Mouse (Mus musculus) bone marrow, adult 2 months (tissue): ENCODE results near the gene Car5a.

Source experiments
- CTCF ChIP-seq: fragments of 200-500 bp; IDR thresholded peaks from 2 replicates; pipeline ENCODE4 v1.5.1; 2011; ENCODE audit warnings: low read length, control low read depth; ENCODE audit not compliant: control insufficient read depth, insufficient read depth
- POLR2A ChIP-seq: fragments of 200-500 bp; IDR thresholded peaks from 2 replicates; pipeline ENCODE4 v1.6.1; 2011; ENCODE audit warnings: low read depth, mild to moderate bottlenecking, control low read depth, low read length, borderline replicate concordance; ENCODE audit not compliant: control insufficient read depth

- no peak for TF ChIP-seq CTCF
- TF ChIP-seq POLR2A, result no peak
These were observed 22.2 kb upstream of the Car5a start for GRCm38 (mm10) chr8:121966714-121967448.
